Mouse (Mus musculus): ENCODE results near the gene Hoxd11. TPM values are rescaled to one million over a fixed set of nuclear protein-coding genes. Genes with fewer than 3 reads are reported as not detected.

The Hoxd11 gene
- not detected for total RNA-seq (2021)

GRCm38 (mm10) chr2:74678891-74679595 lies at the start of gene Hoxd11:
Gene Hoxd11, plus strand, starts transcription at chr2:74679557.
- intact Hi-C loops (cut with DNase I), result no loop called here
- no peak for DNase-seq (ENCODE audit: low spot score in 2 of 2)

DNA sequence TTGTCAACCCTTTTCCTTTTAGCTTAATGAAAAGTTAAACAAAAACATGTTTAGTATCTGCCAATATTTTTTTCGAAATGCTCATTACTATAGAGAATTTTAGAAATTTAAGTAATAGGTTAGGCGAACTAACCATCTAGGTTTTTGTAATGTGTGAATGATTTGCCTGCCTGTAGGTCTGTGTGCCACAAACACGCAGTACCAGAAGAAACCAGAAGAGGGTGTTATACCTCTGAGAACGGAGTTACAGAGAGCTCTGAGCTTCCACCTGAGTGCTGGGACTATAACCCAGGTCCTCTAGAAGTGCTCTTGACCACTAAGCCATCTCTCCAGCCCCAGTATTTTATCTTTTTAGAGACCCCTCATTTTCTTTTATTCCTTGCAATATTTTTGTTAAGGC lies 43.9 kb upstream of the Hoxd11 start:
- intact Hi-C loops (cut with DNase I), result no loop called here
- no peak for DNase-seq (ENCODE audit: low spot score in 2 of 2)

GRCm38 (mm10) chr2:74642431-74642830 lies 36.9 kb upstream of the Hoxd11 start:
- DNase-seq (ENCODE audit: low spot score in 2 of 2), result no peak
- intact Hi-C loops (cut with DNase I), result no loop called here

- intact Hi-C loops (cut with DNase I), result no loop called here
- DNase-seq (ENCODE audit: low spot score in 2 of 2), result no peak
Observed at GRCm38 (mm10) chr2:74645631-74646030, 33.7 kb upstream of the Hoxd11 start.

DNA sequence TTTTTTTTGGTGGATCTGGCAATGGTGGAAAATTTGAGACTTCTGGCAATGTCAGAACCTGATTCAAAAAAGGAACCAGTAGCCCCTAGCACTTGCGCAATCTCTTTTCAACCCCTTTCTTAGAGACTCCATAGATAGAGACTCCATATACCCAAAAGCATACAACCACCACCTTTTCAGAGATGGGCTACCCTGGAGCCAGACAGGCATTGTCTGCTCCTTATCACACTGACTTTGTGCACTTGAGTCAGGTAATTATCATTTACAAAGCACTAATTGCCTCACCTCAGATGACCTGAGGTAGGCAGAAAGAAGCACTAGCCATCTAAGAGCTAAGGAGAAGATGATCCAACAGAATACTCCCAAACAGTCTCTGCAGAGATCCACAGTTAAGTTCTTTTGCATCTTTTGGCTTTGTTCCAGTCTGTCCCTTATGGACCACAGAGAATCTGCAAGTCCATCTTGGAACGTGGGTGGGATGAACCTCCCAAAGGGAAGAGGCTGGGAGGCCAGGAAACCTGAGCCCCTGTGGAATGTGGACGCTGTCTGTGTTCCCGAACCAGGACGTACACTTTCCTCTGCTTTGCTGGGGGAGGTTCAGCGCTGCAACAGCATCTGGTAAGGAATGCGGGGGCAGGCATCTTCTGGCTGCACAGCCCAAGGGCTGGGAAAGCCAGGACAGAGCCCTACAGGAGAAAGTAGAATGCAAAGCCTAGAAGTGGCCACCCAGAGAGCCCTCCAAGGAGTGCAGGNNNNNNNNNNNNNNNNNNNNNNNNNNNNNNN lies 32.1 kb upstream of the Hoxd11 start:
- no peak for DNase-seq (ENCODE audit: low spot score in 2 of 2)
- intact Hi-C loops (cut with DNase I), result no loop called here

- no peak for DNase-seq (ENCODE audit: low spot score in 2 of 2)
- intact Hi-C loops (cut with DNase I), result loop anchor here (5.0 kb wide), 1 partner anchor 84 kb away; no protein-coding TSS in a partner anchor
Observed at GRCm38 (mm10) chr2:74652996-74653340, 26.4 kb upstream of the Hoxd11 start.

DNA sequence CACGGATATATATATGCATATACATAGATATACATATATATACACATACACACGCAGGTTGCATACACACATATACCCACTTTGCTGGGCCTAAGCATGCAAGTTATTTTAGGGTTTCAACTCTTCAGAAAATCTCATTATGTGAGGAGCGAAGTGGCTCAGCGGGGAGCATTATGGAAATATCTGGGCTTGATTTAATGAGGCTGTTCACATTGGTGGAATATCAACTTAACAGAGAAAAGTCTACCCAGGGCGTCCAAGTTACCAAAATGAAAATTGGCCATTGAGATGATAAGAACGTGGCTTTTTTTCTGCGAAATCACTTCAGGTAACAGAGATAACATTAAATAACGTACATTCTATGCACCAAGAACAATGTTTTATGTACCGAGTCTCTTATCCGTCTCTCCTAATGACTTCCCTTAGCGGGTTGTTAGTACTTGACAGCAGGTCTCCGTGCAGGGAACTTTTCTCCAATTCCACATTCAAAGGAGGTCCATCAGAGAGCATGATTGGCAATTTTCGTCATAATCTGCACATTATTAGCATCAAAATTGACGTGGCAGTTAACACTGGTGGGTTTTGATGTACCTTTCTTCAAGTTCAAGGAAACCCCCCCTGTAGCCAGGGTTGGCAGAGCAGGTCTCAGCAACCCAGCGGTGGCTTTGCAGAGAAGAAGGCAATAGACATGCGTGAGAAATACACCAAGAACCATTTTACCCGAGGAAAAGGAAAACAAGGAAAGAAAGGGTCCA lies 25.4 kb upstream of the Hoxd11 start:
- no peak for DNase-seq (ENCODE audit: low spot score in 2 of 2)
- intact Hi-C loops (cut with DNase I), result loop anchor here (2.0 to 5.0 kb wide), 2 partner anchors 83 to 353 kb away; no protein-coding TSS in a partner anchor

DNA sequence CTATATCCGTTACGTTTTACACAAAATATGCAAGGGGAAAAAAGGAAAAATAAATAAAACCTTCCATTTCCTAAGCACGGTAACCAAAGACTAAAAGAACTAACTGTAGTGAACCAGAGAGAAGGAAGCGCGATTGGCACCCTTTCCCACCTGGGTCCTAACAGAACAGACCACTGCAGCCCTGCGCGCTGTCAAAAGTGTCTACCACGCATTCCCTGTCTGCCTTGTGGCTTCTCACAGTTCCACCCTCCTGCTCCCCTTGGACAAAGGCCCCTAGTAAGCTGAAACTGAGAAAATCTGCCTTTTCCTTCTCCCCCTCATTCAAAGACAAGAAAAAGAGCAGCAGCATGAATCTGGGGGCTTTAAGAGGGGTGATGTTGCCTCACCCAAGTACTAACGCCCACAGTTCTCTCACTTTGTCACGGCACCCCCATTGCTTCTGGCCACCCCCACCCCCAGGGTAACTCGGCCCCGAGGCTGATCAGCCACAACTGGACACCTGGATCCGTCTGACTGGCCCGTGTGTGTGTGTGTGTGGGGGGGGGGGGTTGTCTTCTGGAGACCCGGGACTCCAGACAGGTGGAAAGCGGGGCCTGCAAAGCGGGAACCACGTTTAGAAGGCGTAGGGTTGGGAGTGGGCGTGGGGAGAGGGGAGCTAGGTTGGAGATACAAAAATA lies 24.5 kb upstream of the Hoxd11 start:
- no peak for DNase-seq (ENCODE audit: low spot score in 2 of 2)

DNA sequence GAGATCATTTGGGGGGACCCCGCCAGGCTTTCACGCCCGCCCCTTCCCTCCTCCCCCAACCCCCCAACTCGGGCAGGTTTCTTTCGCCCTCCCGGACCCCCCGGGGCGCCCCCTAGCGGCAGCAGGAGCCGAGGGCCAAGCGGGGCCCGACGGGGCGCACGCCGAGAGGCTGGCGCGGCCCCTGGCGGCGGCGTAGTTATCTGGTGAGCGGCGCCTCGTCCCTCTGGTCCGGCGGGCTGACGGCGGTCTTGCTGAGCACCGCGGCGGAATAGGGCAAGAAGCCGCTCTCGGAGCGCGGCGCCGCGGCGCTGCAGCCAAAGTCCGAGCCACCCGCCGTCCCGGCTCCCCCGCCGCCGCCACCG lies 24.0 kb upstream of the Hoxd11 start:
- no peak for DNase-seq (ENCODE audit: low spot score in 2 of 2)
- intact Hi-C loops (cut with DNase I), result loop anchor here (2.0 kb wide), 1 partner anchor 355 kb away; no protein-coding TSS in a partner anchor

More for the DNA sequence above, 24.5 kb upstream of the Hoxd11 start:
- intact Hi-C loops (cut with DNase I), result loop anchor here (2.0 to 5.0 kb wide), 2 partner anchors 82 to 354 kb away; no protein-coding TSS in a partner anchor

DNA sequence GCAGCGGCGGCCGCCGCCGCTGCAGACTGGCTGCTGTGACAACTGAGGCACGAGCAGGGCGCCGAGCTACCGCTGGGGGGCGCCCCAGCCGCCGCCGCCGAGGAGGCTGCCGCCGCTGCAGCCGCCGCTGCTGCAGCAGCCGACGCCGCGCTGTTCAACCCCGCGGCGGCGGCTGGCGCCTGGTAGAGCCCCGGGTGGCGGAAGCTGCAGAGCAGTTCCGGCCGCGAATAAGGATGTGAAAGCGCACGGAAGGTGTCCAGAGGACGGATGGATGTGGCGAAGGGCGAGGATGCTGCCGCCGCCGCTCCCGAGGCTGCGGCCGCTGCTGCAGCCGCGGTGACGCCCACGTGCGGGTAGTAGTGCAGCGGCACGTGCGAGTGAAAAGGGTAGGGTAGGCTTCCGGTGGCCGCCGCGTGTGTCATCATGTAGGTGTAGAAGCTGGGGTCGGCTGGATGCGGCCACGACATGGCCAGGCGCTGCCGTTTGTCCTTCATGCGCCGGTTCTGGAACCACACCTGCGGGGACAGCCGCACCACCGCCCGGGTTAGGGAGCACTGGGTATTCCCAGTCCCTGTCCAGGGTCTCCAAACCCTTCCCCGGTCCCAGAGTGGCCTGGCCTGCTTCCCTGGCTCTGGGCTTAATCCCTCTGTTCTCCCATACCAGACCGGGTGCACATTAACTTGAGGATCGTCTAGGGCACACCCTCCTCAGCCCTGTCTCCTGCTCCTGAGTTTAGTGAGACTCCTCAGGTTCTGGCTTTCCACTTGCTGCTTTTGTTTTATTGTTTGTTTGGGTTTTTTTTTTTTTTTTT lies 23.3 kb upstream of the Hoxd11 start:
- no peak for DNase-seq (ENCODE audit: low spot score in 2 of 2)
- intact Hi-C loops (cut with DNase I), result loop anchor here (2.0 kb wide), 2 partner anchors 31 to 355 kb away; no protein-coding TSS in a partner anchor

DNA sequence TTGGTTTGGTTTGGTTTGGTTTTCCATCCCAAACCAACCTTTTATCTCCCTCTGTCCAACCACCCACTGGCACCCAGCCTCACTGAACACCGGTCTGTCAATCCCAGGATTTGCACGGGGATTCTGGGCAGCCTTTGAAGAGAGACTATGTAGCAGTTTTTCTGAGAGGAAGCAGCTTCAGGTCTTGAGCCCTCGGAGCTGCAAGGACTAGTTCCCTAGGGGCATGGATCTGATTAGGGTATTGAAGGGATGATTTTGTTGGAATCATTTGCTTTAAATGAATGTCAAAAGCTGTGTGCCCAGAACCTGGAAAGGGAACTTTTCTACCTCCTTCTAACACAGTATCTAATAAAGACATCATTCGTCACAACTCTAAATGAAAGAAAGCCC lies 22.7 kb upstream of the Hoxd11 start:
- DNase-seq (ENCODE audit: low spot score in 2 of 2), result no peak
- intact Hi-C loops (cut with DNase I), result loop anchor here (2.0 kb wide), 1 partner anchor 30 kb away; no protein-coding TSS in a partner anchor

DNA sequence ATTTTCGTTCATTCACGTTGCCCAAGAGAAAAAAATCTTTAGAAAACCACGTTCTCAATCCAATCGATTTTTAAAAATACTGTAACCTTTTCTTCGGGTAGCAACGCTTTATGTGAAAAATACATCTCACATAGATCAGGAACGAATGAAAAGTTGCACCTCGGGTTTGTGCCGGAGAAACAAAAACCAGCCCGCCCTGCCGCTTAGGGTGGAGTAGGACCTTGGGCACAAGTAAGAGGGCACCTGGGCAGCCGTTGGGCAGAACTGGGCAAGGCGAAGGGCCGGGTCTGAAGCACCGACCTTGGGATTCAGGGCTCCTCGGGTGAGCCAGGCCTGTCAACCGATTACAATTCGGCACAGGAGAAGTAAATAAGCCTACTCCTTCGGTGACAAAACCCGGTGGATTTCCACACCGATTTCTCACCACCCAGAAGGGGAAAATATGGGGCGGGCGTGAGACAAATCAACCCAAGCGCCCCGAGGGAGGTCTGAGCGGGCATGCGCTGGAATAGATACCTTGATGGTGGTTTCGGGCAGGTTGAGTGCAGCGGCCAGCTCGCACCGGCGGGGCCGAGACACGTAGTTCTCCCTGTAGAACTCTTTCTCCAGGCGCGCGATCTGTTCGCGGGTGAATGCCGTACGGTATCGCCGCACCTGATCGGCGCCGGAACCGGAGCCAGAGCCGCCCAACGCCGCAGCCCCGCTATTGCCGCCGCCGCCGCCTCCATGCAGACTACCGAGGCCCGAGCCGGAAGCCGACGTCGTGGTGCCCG lies 21.9 kb upstream of the Hoxd11 start:
- no peak for DNase-seq (ENCODE audit: low spot score in 2 of 2)
- intact Hi-C loops (cut with DNase I), result loop anchor here (2.0 kb wide), 1 partner anchor 29 kb away; no protein-coding TSS in a partner anchor

GRCm38 (mm10) chr2:74658024-74658666 lies 21.2 kb upstream of the Hoxd11 start:
- intact Hi-C loops (cut with DNase I), result no loop called here
- no peak for DNase-seq (ENCODE audit: low spot score in 2 of 2)

DNA sequence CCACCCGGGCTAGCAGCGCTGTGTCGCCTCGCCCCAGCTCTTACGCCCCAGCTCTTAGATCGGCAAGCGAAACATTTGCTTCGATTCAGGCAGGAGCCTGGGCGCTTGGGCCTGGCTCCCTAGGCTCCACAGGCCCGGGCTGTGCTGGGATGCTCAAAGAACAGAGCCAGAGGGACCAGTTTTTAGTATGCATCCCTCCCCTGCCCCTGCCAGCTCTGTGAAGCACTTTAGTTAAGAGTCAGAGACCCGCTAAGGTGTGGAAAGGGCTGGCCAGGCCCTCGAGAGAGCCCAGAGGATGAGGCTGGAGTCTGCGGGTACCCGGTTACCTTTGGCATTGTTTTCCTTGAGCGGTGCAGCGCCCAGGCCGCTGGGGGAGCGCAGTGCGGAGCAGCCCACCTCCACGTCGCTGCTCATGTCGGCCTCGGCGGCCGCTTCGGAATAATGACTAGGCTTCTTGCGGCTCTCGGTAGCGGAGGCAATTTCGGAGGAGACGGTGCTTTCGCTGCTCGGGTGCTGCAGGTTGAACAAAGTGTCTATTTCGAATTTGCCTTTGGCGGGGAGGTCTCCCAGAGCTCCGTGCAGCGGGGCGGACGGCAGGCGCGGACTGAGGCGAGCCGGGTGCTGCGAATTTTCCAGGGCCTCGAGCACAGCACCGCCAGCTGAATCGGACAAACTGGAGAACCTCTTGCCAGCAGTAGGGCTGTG lies 20.5 kb upstream of the Hoxd11 start:
- intact Hi-C loops (cut with DNase I), result no loop called here
- DNase-seq (ENCODE audit: low spot score in 2 of 2), result no peak

- intact Hi-C loops (cut with DNase I), result loop anchor here (5.0 to 10.0 kb wide), 3 partner anchors 632 to 1107 kb away; partner anchors contain the start of gene Chn1
- DNase-seq (ENCODE audit: low spot score in 2 of 2), result no peak
Observed at GRCm38 (mm10) chr2:74659507-74660005, 19.8 kb upstream of the Hoxd11 start, which contains the start of gene Evx2. Gene Evx2, minus strand, starts transcription at chr2:74659557.

Measured in left cerebral cortex, postnatal 36 days (tissue).